Mouse (Mus musculus): ENCODE results near the gene Gabbr2.
A peak's percentile ranks its signal among the peaks of the same experiment; 100 is the strongest.

DNA sequence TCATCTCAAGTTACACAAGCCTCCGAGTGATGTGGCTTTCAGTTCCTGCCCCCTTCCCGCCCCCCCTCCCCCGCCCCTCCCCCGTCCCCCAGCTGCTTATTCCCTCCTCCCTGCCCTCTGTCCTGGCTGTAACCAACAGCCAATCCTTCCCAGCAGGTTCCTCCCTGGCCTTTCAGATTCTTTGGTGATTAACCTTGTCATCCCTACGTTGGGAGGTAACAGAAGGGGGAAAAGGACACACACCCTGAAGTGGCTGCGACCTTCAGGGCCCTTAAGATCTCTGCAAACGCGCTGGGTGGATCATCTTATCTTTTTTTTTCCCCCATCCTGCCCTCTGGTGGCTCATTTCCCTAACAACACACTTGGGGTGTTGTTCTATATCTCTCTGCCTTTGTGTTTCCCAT, 326.3 kb downstream of the Gabbr2 start:
- TF ChIP-seq POLR2A (IDR thresholded peaks at IDR 0.05; ENCODE audit: low read depth, low read length) (no peak), BHLHE40 (IDR thresholded peaks at IDR 0.05; ENCODE audit: low read depth, low read length) (no peak), NRF1 (IDR thresholded peaks at IDR 0.05; ENCODE audit: low read depth, low read length) (no peak), CTCF (conservative IDR thresholded peaks at IDR 0.05 in 1 of 2, IDR thresholded peaks at IDR 0.05 in 1 of 2; ENCODE audit: low read depth in 2 of 2, low read length in 2 of 2) (peak in 1 of 2 experiments; percentile 51; a peak in 2 of 4 replicates)
